Comparison of ENCODE assay signal across 15 mouse cellular contexts in the genomic region with DNA sequence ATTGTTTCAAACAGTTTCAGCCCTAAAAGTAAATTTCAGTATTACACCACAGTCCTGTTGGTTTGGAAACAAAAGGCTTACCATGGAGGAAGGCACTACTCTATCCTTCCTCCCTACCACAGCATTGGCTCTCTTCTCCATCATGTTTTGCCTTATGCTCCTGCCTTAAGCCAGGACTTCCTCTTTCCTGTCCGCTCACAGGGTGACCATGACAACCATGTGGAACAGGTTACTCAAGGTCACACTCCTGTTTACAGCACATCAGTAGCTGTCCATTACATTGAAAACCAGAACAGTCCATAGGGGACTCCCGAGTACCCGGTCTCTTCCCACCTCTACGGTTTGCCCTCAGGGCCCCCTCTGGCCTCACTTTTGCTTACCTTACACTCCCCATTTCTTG.
"Had no signal": no experiment of that assay in that cellular context is flagged by ENCODE, and none has a peak within 500 bp of the region (broad histone marks: within the 10 kb centered on the region; RNA-seq: fewer than 3 reads in every experiment).

No protein-coding gene starts in this region.

- H3K9ac ChIP-seq: liver, embryonic 12.5 days; lung, embryonic 15.5 days; midbrain, embryonic 13.5 days; neural tube, embryonic 12.5 days; stomach, embryonic 15.5 days had no signal

- H3K27ac ChIP-seq: layer of hippocampus, adult 2 months; liver, embryonic 12.5 days; lung, embryonic 15.5 days; macrophage; midbrain, embryonic 13.5 days; neural tube, embryonic 12.5 days; stomach, embryonic 15.5 days had no signal

- ATAC-seq: liver, embryonic 12.5 days; midbrain, embryonic 13.5 days had no signal

- H3K27me3 ChIP-seq: liver, embryonic 12.5 days; lung, embryonic 15.5 days; midbrain, embryonic 13.5 days; neural tube, embryonic 12.5 days; stomach, embryonic 15.5 days had no signal

- H3K4me3 ChIP-seq: layer of hippocampus, adult 2 months; liver, embryonic 12.5 days; lung, embryonic 15.5 days; midbrain, embryonic 13.5 days; neural tube, embryonic 12.5 days; stomach, embryonic 15.5 days had no signal

- H3K4me1 ChIP-seq: liver, embryonic 12.5 days; lung, embryonic 15.5 days; midbrain, embryonic 13.5 days; neural tube, embryonic 12.5 days; stomach, embryonic 15.5 days had no signal

- DNase-seq: kidney, adult 9 months; kidney, postnatal 10 days; kidney, postnatal 4 days; left cerebral cortex, postnatal 4 days; lung, postnatal 14 days; right cerebral cortex, postnatal 14 days; thymus, adult 2 months; thymus, postnatal 36 days had no signal

- H3K36me3 ChIP-seq: liver, embryonic 12.5 days; neural tube, embryonic 12.5 days had no signal

- H3K9me3 ChIP-seq: liver, embryonic 12.5 days; lung, embryonic 15.5 days; midbrain, embryonic 13.5 days; neural tube, embryonic 12.5 days; stomach, embryonic 15.5 days had no signal
